Mouse (Mus musculus) CD4-positive, CD25-positive, alpha-beta regulatory T cell, adult 9 weeks (primary cell): ENCODE data around the gene Uqcc2. TPM values are rescaled to one million over a fixed set of nuclear protein-coding genes. Genes with fewer than 3 reads are reported as not detected.

ENCODE experiments used
- polyA plus RNA-seq: library from polyadenylated mRNA; unstranded; fragments of 100-300 nt; shearing (Covaris generic); gene quantifications from one replicate; pipeline ENCODE4 v1.2.1, GENCODE M21; 2017

Uqcc2 gene
- polyA plus RNA-seq, result 126 TPM

GRCm38 (mm10) chr17:27133551-27134141 lies at the start of gene Uqcc2:
TSS of gene Uqcc2 (minus strand) at chr17:27133916.

GRCm38 (mm10) chr17:27167545-27167944 lies 33.8 kb upstream of the Uqcc2 start, which contains the start of gene Ip6k3:
TSS of gene Ip6k3 (minus strand) at chr17:27167795.

Other genes with a start within 250 kb of the Uqcc2 start
- gene Kifc5b, start 216.8 kb downstream of the Uqcc2 start, polyA plus RNA-seq, result 1.8 TPM
- 112 TPM for gene Phf1, start 200.9 kb downstream of the Uqcc2 start, polyA plus RNA-seq
- 200 TPM for gene Cuta, start 194.3 kb downstream of the Uqcc2 start, polyA plus RNA-seq
- not detected for gene Syngap1, start 192.7 kb downstream of the Uqcc2 start, polyA plus RNA-seq
- gene Zbtb9, start 160.7 kb downstream of the Uqcc2 start, polyA plus RNA-seq, result 15.9 TPM
- 2.3 TPM for gene Bak1, start 104.9 kb downstream of the Uqcc2 start, polyA plus RNA-seq
- 12.5 TPM for gene Itpr3, start 76.6 kb downstream of the Uqcc2 start, polyA plus RNA-seq
- gene Ip6k3, start 33.9 kb upstream of the Uqcc2 start, polyA plus RNA-seq, result not detected
- 9.5 TPM for gene Lemd2, start 70.6 kb upstream of the Uqcc2 start, polyA plus RNA-seq